Mouse (Mus musculus) effector memory CD4-positive, alpha-beta T cell, adult 5 months (primary cell): ENCODE data around the gene Kdelc1. TPM values are rescaled to one million over a fixed set of nuclear protein-coding genes. Genes with fewer than 3 reads are reported as not detected.

Experiments used
- polyA plus RNA-seq: library from polyadenylated mRNA; unstranded; fragments of 100-300 nt; shearing (Covaris generic); gene quantifications from one replicate; pipeline ENCODE4 v1.2.1, GENCODE M21; 2017

The Kdelc1 gene
- polyA plus RNA-seq: 10.9 TPM

GRCm38 (mm10) chr1:44118239-44119054 lies at the start of gene Kdelc1, which contains the start of gene Bivm:
TSS of gene Kdelc1 (minus strand) at chr1:44118808.
TSS of gene Bivm (plus strand) at chr1:44118957.

GRCm38 (mm10) chr1:44147563-44148381 lies 29.2 kb upstream of the Kdelc1 start, which contains the start of gene Ercc5:
TSS of gene Ercc5 (plus strand) at chr1:44147744.

GRCm38 (mm10) chr1:44102259-44102717 lies 16.3 kb downstream of the Kdelc1 start, which contains the start of gene Tex30:
TSS of gene Tex30 (minus strand) at chr1:44102441.

GRCm38 (mm10) chr1:44061836-44062235 lies 56.8 kb downstream of the Kdelc1 start, which contains the start of gene Gm8251:
TSS of gene Gm8251 (minus strand) at chr1:44061936.

Other genes with a start within 250 kb of the Kdelc1 start
- 201 TPM for gene Tpp2, start 185.2 kb downstream of the Kdelc1 start, polyA plus RNA-seq
- gene Mettl21c, start 98.8 kb downstream of the Kdelc1 start, polyA plus RNA-seq: 0.32 TPM
- 0.30 TPM for gene Gm8251, start 56.9 kb downstream of the Kdelc1 start, polyA plus RNA-seq
- gene Tex30, start 16.4 kb downstream of the Kdelc1 start, polyA plus RNA-seq: 94.1 TPM
- gene Bivm, start 149 bp upstream of the Kdelc1 start, polyA plus RNA-seq: 7.9 TPM
- 24.5 TPM for gene Ercc5, start 28.9 kb upstream of the Kdelc1 start, polyA plus RNA-seq
- gene Mettl21e, start 100.2 kb upstream of the Kdelc1 start, polyA plus RNA-seq: not detected